Mouse (Mus musculus) lung, postnatal 0 days (tissue): ENCODE results near the gene Rgs7.

Source experiments
- CTCF ChIP-seq: IDR thresholded peaks from 2 replicates; pipeline ENCODE4 v1.5.1; 2016; ENCODE audit warnings: antibody characterized with exemption, mild to moderate bottlenecking
- EP300 ChIP-seq: IDR thresholded peaks from 2 replicates; pipeline ENCODE4 v1.6.1; 2016; ENCODE audit warnings: antibody characterized with exemption, mild to moderate bottlenecking, control low read depth

DNA sequence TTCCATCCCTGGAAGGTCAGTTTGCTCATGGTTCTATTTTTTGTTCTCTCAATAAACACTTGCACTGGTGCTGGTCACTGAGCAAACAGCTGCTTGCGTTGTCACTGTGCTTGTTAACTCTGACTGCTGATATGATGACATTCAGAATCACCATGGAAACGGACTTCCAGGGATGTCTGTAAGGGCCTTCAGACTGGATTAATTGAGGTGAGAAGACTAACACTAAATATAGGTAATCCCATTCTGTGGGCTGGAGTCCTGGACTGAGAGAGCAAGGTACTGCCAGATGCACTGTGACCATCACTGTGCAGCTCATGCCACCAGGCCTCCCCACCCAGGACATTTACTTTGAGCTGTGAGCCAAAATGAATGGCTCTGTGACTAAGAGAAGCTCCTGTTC is 252.2 kb downstream of the Rgs7 start:
- TF ChIP-seq CTCF (no peak), EP300 (no peak)
